Mouse (Mus musculus) spleen, adult 2 months (tissue): ENCODE measurements around the gene Pin1.
"Not testable (repeated sequence)": the region's sequence is repeated elsewhere in the genome, so short reads cannot be mapped to it uniquely, and the experiment has no call there.

ENCODE experiments used
- CTCF ChIP-seq: fragments of 200-500 bp; IDR thresholded peaks from 2 replicates; pipeline ENCODE4 v1.5.1; 2011; ENCODE audit warnings: mild to moderate bottlenecking, inconsistent platforms; ENCODE audit not compliant: insufficient read depth, insufficient read length, insufficient replicate concordance; ENCODE audit errors: extremely low read depth
- POLR2A ChIP-seq: fragments of 200-500 bp; IDR thresholded peaks from 2 replicates; pipeline ENCODE4 v1.6.1; 2011; ENCODE audit warnings: low read depth, low read length, inconsistent platforms

DNA sequence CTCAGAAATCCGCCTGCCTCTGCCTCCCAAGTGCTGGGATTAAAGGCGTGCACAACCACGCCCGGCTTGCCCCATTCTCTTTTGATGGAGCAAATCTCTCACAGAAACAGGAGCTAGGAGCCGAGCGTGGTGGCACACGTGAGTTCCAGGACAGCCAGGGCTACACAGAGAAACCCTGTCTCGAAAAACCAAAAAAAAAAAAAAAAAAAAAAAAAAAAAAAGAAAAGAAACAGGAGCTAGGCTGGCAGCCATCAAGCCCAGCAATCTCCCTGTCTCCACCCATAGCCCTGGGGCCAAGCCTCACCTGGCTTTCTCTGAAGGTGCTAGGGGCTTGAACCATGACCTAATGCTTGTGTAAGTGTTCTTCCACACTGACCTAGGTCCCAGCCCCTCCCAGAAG, 16.2 kb upstream of the Pin1 start:
- not testable (repeated sequence) for TF ChIP-seq CTCF, POLR2A
